Mouse (Mus musculus): ENCODE measurements around the gene Runx1. TPM values are rescaled to one million over a fixed set of nuclear protein-coding genes. Genes with fewer than 3 reads are reported as not detected.

Gene Runx1
- total RNA-seq, 2 experiments from 2014 or later, result 2.4 to 4.9 TPM

GRCm38 (mm10) chr16:92684423-92685211 is 141.3 kb downstream of the Runx1 start:
- intact Hi-C loops (cut with DNase I), result no loop called here

GRCm38 (mm10) chr16:92676630-92677029 is 149.3 kb downstream of the Runx1 start:
- intact Hi-C loops (cut with DNase I), result no loop called here
- no peak for DNase-seq

More at GRCm38 (mm10) chr16:92684423-92685211, 141.3 kb downstream of the Runx1 start:
- DNase-seq, result no peak

GRCm38 (mm10) chr16:92675677-92676076 is 150.3 kb downstream of the Runx1 start:
- intact Hi-C loops (cut with DNase I), result no loop called here
- DNase-seq, result no peak

- intact Hi-C loops (cut with DNase I), result no loop called here
- DNase-seq, result no peak
Observed at GRCm38 (mm10) chr16:92674916-92675450, 151.0 kb downstream of the Runx1 start.

- no peak for DNase-seq
Observed at GRCm38 (mm10) chr16:92674121-92674816, 151.7 kb downstream of the Runx1 start.

GRCm38 (mm10) chr16:92668807-92669206 is 157.1 kb downstream of the Runx1 start:
- no peak for DNase-seq
- intact Hi-C loops (cut with DNase I), result no loop called here

More at GRCm38 (mm10) chr16:92674121-92674816, 151.7 kb downstream of the Runx1 start:
- intact Hi-C loops (cut with DNase I), result no loop called here

GRCm38 (mm10) chr16:92661757-92662156 is 164.2 kb downstream of the Runx1 start:
- intact Hi-C loops (cut with DNase I), result no loop called here
- DNase-seq, result no peak

GRCm38 (mm10) chr16:92656750-92657149 is 169.2 kb downstream of the Runx1 start:
- intact Hi-C loops (cut with DNase I), result no loop called here
- DNase-seq, result no peak

- intact Hi-C loops (cut with DNase I), result no loop called here
- DNase-seq, result no peak
Observed at GRCm38 (mm10) chr16:92654294-92654950, 171.5 kb downstream of the Runx1 start.

- DNase-seq, result no peak
- intact Hi-C loops (cut with DNase I), result no loop called here
Observed at GRCm38 (mm10) chr16:92653816-92654215, 172.1 kb downstream of the Runx1 start.

- intact Hi-C loops (cut with DNase I), result no loop called here
- no peak for DNase-seq
Observed at GRCm38 (mm10) chr16:92651256-92651655, 174.7 kb downstream of the Runx1 start.

- intact Hi-C loops (cut with DNase I), result no loop called here
Observed at GRCm38 (mm10) chr16:92646153-92646552, 179.8 kb downstream of the Runx1 start.

GRCm38 (mm10) chr16:92645423-92646115 is 180.4 kb downstream of the Runx1 start:
- intact Hi-C loops (cut with DNase I), result no loop called here
- no peak for DNase-seq

More at GRCm38 (mm10) chr16:92646153-92646552, 179.8 kb downstream of the Runx1 start:
- DNase-seq, result no peak

- DNase-seq, result no peak
- intact Hi-C loops (cut with DNase I), result no loop called here
Observed at GRCm38 (mm10) chr16:92644718-92645422, 181.1 kb downstream of the Runx1 start.

- intact Hi-C loops (cut with DNase I), result no loop called here
Observed at GRCm38 (mm10) chr16:92644315-92644714, 181.6 kb downstream of the Runx1 start.

GRCm38 (mm10) chr16:92642283-92642682 is 183.7 kb downstream of the Runx1 start:
- DNase-seq, result no peak
- intact Hi-C loops (cut with DNase I), result no loop called here

More at GRCm38 (mm10) chr16:92644315-92644714, 181.6 kb downstream of the Runx1 start:
- DNase-seq, result no peak

- intact Hi-C loops (cut with DNase I), result no loop called here
- DNase-seq, result no peak
Observed at GRCm38 (mm10) chr16:92641053-92641452, 184.9 kb downstream of the Runx1 start.

- intact Hi-C loops (cut with DNase I), result no loop called here
- no peak for DNase-seq
Observed at GRCm38 (mm10) chr16:92639093-92639492, 186.9 kb downstream of the Runx1 start.

- DNase-seq, result peak in 1 of 2 experiments; percentile 24
- intact Hi-C loops (cut with DNase I), result no loop called here
Observed at GRCm38 (mm10) chr16:92637033-92637432, 188.9 kb downstream of the Runx1 start.

Data from heart, postnatal 14 days (tissue).